Mouse (Mus musculus) neural tube, embryonic 11.5 days (tissue): ENCODE results near the gene Tcp11l2. TPM values are rescaled to one million over a fixed set of nuclear protein-coding genes. Genes with fewer than 3 reads are reported as not detected.

ENCODE experiments used
- ATAC-seq: fragments of 200-750 bp; cut with Nextera tagmentation; 2 replicates; pipeline ENCODE4 v1.8.0; 2017; ENCODE audit warnings: moderate number of reproducible peaks, mild to moderate bottlenecking, moderate TSS enrichment, moderate library complexity; ENCODE audit not compliant: insufficient read depth, low FRiP score, low TSS enrichment
- DNase-seq: peaks from one replicate; pipeline ENCODE4 v3.0.0-alpha.2; 2015; ENCODE audit warnings: low spot score
- H3K27ac ChIP-seq: fragments of 300-500 bp; sonication (generic); 2 replicates; pipeline ENCODE4 v1.5.1; 2014; ENCODE audit warnings: low read depth, mild to moderate bottlenecking, low read length
- H3K27me3 ChIP-seq: fragments of 300-500 bp; sonication (generic); 2 replicates; pipeline ENCODE4 v1.6.1; 2014; ENCODE audit warnings: mild to moderate bottlenecking, low read length, mixed read lengths; ENCODE audit not compliant: control insufficient read depth, insufficient read depth
- H3K36me3 ChIP-seq: fragments of 300-500 bp; sonication (generic); 2 replicates; pipeline ENCODE4 v1.6.1; 2014; ENCODE audit warnings: mild to moderate bottlenecking, low read length, moderate library complexity, mixed read lengths; ENCODE audit not compliant: control insufficient read depth, insufficient read depth
- H3K4me1 ChIP-seq: fragments of 300-500 bp; sonication (generic); 2 replicates; pipeline ENCODE4 v1.6.1; 2014; ENCODE audit warnings: low read length, mixed read lengths; ENCODE audit not compliant: control insufficient read depth, insufficient read depth
- H3K4me2 ChIP-seq: fragments of 300-500 bp; sonication (generic); 2 replicates; pipeline ENCODE4 v1.6.1; 2014; ENCODE audit warnings: low read depth, mild to moderate bottlenecking, moderate library complexity
- H3K4me3 ChIP-seq: fragments of 300-500 bp; sonication (generic); 2 replicates; pipeline ENCODE4 v1.5.1; 2014; ENCODE audit warnings: low read depth, low read length
- H3K9ac ChIP-seq: fragments of 300-500 bp; sonication (generic); 2 replicates; pipeline ENCODE4 v1.6.1; 2014; ENCODE audit warnings: mild to moderate bottlenecking, low read length
- H3K9me3 ChIP-seq: fragments of 300-500 bp; sonication (generic); 2 replicates; pipeline ENCODE4 v1.6.1; 2016; ENCODE audit warnings: low read length; ENCODE audit not compliant: control insufficient read depth
- WGBS: fragments of 180-500 bp; shearing (Covaris S2); extraction: QIAGEN DNeasy Blood & Tissue Kit; methylation state at CpG from one replicate; pipeline ENCODE4 v1.1.7; 2014; 5-methylcytosine and 5-hydroxymethylcytosine counted together
- polyA plus RNA-seq: library from polyadenylated mRNA; unstranded; fragments of >200 nt; fragmentation: Nextera tagmentation; extraction: Ambion mirVana; gene quantifications from 2 replicates; pipeline ENCODE4 v1.2.1, GENCODE M21; 2014

The Tcp11l2 gene
- polyA plus RNA-seq, 1 experiment from 2014 or later, result 11.6 TPM

- WGBS, result 71% methylated on average over 18 of the region's 18 CpGs
- no peak overlapping the region for H3K4me2 ChIP-seq
- no peak for DNase-seq
- H3K9me3 ChIP-seq, result no peaks in the 10 kb centered on the region
- 0 out of 2 replicates have a peak, but pooled peaks cover 2% of the 10 kb centered on the region for H3K36me3 ChIP-seq
- H3K4me3 ChIP-seq, result no peak overlapping the region
- no peak overlapping the region for H3K9ac ChIP-seq
- no peaks in the 10 kb centered on the region for H3K4me1 ChIP-seq
- no peaks in the 10 kb centered on the region for H3K27me3 ChIP-seq
- H3K27ac ChIP-seq, result no peak overlapping the region
- ATAC-seq, result no peak
These were observed 81.8 kb downstream of the Tcp11l2 start for GRCm38 (mm10) chr10:84658088-84658848.

GRCm38 (mm10) chr10:84659281-84659680 is 82.9 kb downstream of the Tcp11l2 start:
- Histone ChIP-seq H3K4me3 (no peak overlapping the region), H3K9ac (no peak overlapping the region), H3K4me1 (no peaks in the 10 kb centered on the region), H3K4me2 (no peak overlapping the region), H3K27me3 (no peaks in the 10 kb centered on the region), H3K36me3 (0 out of 2 replicates have a peak, but pooled peaks cover 2% of the 10 kb centered on the region), H3K9me3 (no peaks in the 10 kb centered on the region), H3K27ac (no peak overlapping the region)
- no peak for ATAC-seq
- no peak for DNase-seq
- 91% methylated on average over 3 of the region's 3 CpGs for WGBS

- DNase-seq (no peak), ATAC-seq (no peak)
- 92% methylated on average over 6 of the region's 6 CpGs for WGBS
These were observed 85.7 kb downstream of the Tcp11l2 start for GRCm38 (mm10) chr10:84662138-84662537.

More at GRCm38 (mm10) chr10:84662138-84662537, 85.7 kb downstream of the Tcp11l2 start:
- Histone ChIP-seq H3K4me1 (no peaks in the 10 kb centered on the region), H3K4me2 (no peak overlapping the region), H3K9me3 (no peaks in the 10 kb centered on the region), H3K27ac (no peak overlapping the region), H3K9ac (no peak overlapping the region), H3K27me3 (no peaks in the 10 kb centered on the region), H3K36me3 (0 out of 2 replicates have a peak, but pooled peaks cover 2% of the 10 kb centered on the region), H3K4me3 (no peak overlapping the region)

Other genes starting within 250 kb of the Tcp11l2 start
- 3.3 and 3.7 TPM in 2 replicates for gene Nuak1, start 136.0 kb upstream of the Tcp11l2 start, polyA plus RNA-seq
- gene Ckap4, start 42.6 kb upstream of the Tcp11l2 start, polyA plus RNA-seq, result 90.0 and 91.2 TPM in 2 replicates
- 19.2 and 20.2 TPM in 2 replicates for gene Polr3b, start 45.7 kb downstream of the Tcp11l2 start, polyA plus RNA-seq
- 56.3 and 62.9 TPM in 2 replicates for gene Rfx4, start 179.4 kb downstream of the Tcp11l2 start, polyA plus RNA-seq